Mouse (Mus musculus): ENCODE data around the gene C1rl.

- no peak for TF ChIP-seq CTCF (IDR thresholded peaks at IDR 0.05; ENCODE audit: low read depth)
- no peak for TF ChIP-seq EP300 (optimal IDR thresholded peaks at IDR 0.05)
These were observed 35.0 kb downstream of the C1rl start for GRCm38 (mm10) chr6:124527881-124528280.
